ENCODE assay signal across 10 mouse cellular contexts in genomic region chr14:120970637-120971036, GRCm38 (mm10). TPM values are rescaled to one million over a fixed set of nuclear protein-coding genes. Genes with fewer than 3 reads are reported as not detected.
DNase-seq lines count a peak whose midpoint lies in the region; ATAC-seq and TF ChIP-seq lines count a peak whose summit lies in the region.
"Had no signal": no experiment of that assay in that cellular context is flagged by ENCODE, and none has a peak within 500 bp of the region (broad histone marks: within the 10 kb centered on the region; RNA-seq: fewer than 3 reads in every experiment).

No protein-coding gene starts in this region.

- TF ChIP-seq CTCF in hindbrain, postnatal 0 days (IDR thresholded peaks at IDR 0.05; ENCODE audit: low read depth), result peak; percentile 58
- TF ChIP-seq CTCF in Patski (IDR thresholded peaks at IDR 0.05), result peak; percentile 63

- POLR2A ChIA-PET in Patski (lab: Charles Lee), result no interaction called here

- no peak overlapping the region for H3K4me3 ChIP-seq in hindbrain, postnatal 0 days (ENCODE audit: low read length)
- no peak overlapping the region for H3K4me3 ChIP-seq in hindbrain, embryonic 14.5 days (replicated peaks; ENCODE audit: low read length)
- H3K4me3 ChIP-seq: hindbrain, embryonic 13.5 days; lung, embryonic 15.5 days had no signal

- 84% methylated on average over 8 of the region's 8 CpGs for WGBS in hindbrain, postnatal 0 days
- WGBS in hindbrain, embryonic 14.5 days, result 81% methylated on average over 8 of the region's 8 CpGs

- no peaks in the 10 kb centered on the region for H3K4me1 ChIP-seq in hindbrain, postnatal 0 days (ENCODE audit: insufficient read depth, low read length)
- H3K4me1 ChIP-seq in hindbrain, embryonic 14.5 days (replicated peaks; ENCODE audit: control insufficient read depth, insufficient read depth, low read length), result no peaks in the 10 kb centered on the region
- H3K4me1 ChIP-seq: hindbrain, embryonic 13.5 days; lung, embryonic 15.5 days had no signal

- no peaks in the 10 kb centered on the region for H3K9me3 ChIP-seq in hindbrain, postnatal 0 days (ENCODE audit: low read length)
- no peaks in the 10 kb centered on the region for H3K9me3 ChIP-seq in hindbrain, embryonic 14.5 days (ENCODE audit: control insufficient read depth, low read length)
- H3K9me3 ChIP-seq: hindbrain, embryonic 13.5 days; lung, embryonic 15.5 days had no signal

- ATAC-seq in hindbrain, postnatal 0 days, result no peak
- no peak for ATAC-seq in hindbrain, embryonic 14.5 days (ENCODE audit: low FRiP score)
- ATAC-seq in Patski, result no peak

- no peak overlapping the region for H3K9ac ChIP-seq in hindbrain, postnatal 0 days (replicated peaks; ENCODE audit: low read length)
- no peak overlapping the region for H3K9ac ChIP-seq in hindbrain, embryonic 14.5 days
- H3K9ac ChIP-seq: hindbrain, embryonic 13.5 days; lung, embryonic 15.5 days had no signal

- no peaks in the 10 kb centered on the region for H3K36me3 ChIP-seq in hindbrain, postnatal 0 days (ENCODE audit: insufficient read depth, low read length)
- H3K36me3 ChIP-seq in hindbrain, embryonic 14.5 days (replicated peaks; ENCODE audit: control insufficient read depth, insufficient read depth), result no peaks in the 10 kb centered on the region
- H3K36me3 ChIP-seq: hindbrain, embryonic 13.5 days; lung, embryonic 15.5 days had no signal

- no peak overlapping the region for H3K4me2 ChIP-seq in hindbrain, postnatal 0 days (ENCODE audit: low read depth, low read length)
- H3K4me2 ChIP-seq in hindbrain, embryonic 14.5 days (replicated peaks), result no peak overlapping the region
- H3K4me2 ChIP-seq: hindbrain, embryonic 13.5 days; lung, embryonic 15.5 days had no signal

- in situ Hi-C loops in Patski (cut with MboI; ENCODE audit: low pct_unique_long_range_greater_than_20kb), result loop anchor here (5.0 kb wide), 1 partner anchor 487 kb away; no protein-coding TSS in a partner anchor

- no peak overlapping the region for H3K27ac ChIP-seq in hindbrain, postnatal 0 days
- H3K27ac ChIP-seq in hindbrain, embryonic 14.5 days, result no peak overlapping the region
- H3K27ac ChIP-seq: hindbrain, embryonic 13.5 days; lung, embryonic 15.5 days had no signal

- intact Hi-C loops in gastrocnemius, postnatal 14 days (cut with DNase I; ENCODE audit: low total_unique reads), result loop anchor here (10.0 kb wide), 1 partner anchor 146 kb away; no protein-coding TSS in a partner anchor

- no peak for DNase-seq in hindbrain, postnatal 0 days (ENCODE audit: low spot score)
- DNase-seq in hindbrain, embryonic 14.5 days (ENCODE audit: low spot score), result no peak
- peak; percentile 14 to 19 for DNase-seq in B cell, adult 2 months
- no peak for DNase-seq in Patski (ENCODE audit: low read depth, low spot score)
- DNase-seq in lung, postnatal 36 days, result peak; percentile 26
- DNase-seq in gastrocnemius, postnatal 14 days, result no peak
- no peak for DNase-seq in cerebellum, postnatal 36 days
- no peak for DNase-seq in frontal cortex, adult 2 months (ENCODE audit: extremely low spot score in 1 of 2, low spot score in 1 of 2)

- H3K27me3 ChIP-seq in hindbrain, postnatal 0 days (ENCODE audit: insufficient read depth, low read length), result no peaks in the 10 kb centered on the region
- no peaks in the 10 kb centered on the region for H3K27me3 ChIP-seq in hindbrain, embryonic 14.5 days (ENCODE audit: control insufficient read depth, insufficient read depth, low read length)
- H3K27me3 ChIP-seq in Patski, result no peaks in the 10 kb centered on the region
- H3K27me3 ChIP-seq: hindbrain, embryonic 13.5 days; lung, embryonic 15.5 days had no signal

- CTCF ChIA-PET in Patski (lab: Charles Lee), result interaction anchor here (1.1 to 1.2 kb wide), 2 partner anchors 12 to 18 kb away, joined by 3 read pairs; no protein-coding TSS in a partner anchor

RNA-seq across cellular contexts. Expression of gene Ipo5, which starts 59.6 kb away (rescaled TPM):
- 73.9 and 74.2 TPM in 2 replicates for total RNA-seq in hindbrain, postnatal 0 days (2014; rRNA removed)
- 44.4 and 45.4 TPM in 2 replicates for polyA plus RNA-seq in hindbrain, postnatal 0 days (2015; fragmentation: Nextera tagmentation; extraction: Ambion mirVana)
- 72.4 and 81.7 TPM in 2 replicates for polyA plus RNA-seq in hindbrain, embryonic 14.5 days (2014; fragmentation: Nextera tagmentation; extraction: Ambion mirVana)
- polyA plus RNA-seq in Patski (2021), result 137 TPM
- 10 to 100 TPM; 79.7 to 84.1 TPM for total RNA-seq in gastrocnemius, postnatal 14 days (2021)
- polyA plus RNA-seq in frontal cortex, adult 2 months (2012; rRNA removed), result 63.8 and 73.1 TPM in 2 replicates

Comparison
In these comparisons a context has a peak if more than half of its experiments do, and no peak if none do; other contexts are left out.
1. DNase-seq: peak in B cell, adult 2 months (2 of 2) and lung, postnatal 36 days (single experiment); none in hindbrain, postnatal 0 days (single experiment), hindbrain, embryonic 14.5 days (single experiment), Patski (single experiment), gastrocnemius, postnatal 14 days (single experiment), cerebellum, postnatal 36 days (0 of 2) and frontal cortex, adult 2 months (0 of 2).